Mouse (Mus musculus): ENCODE results near the gene Vmn1r17. TPM values are rescaled to one million over a fixed set of nuclear protein-coding genes. Genes with fewer than 3 reads are reported as not detected.
"Not testable (repeated sequence)": the region's sequence is repeated elsewhere in the genome, so short reads cannot be mapped to it uniquely, and the experiment has no call there.

Vmn1r17 gene
- total RNA-seq (2021) = not detected
- long read RNA-seq, experiment 1 = 0 reads
- long read RNA-seq, experiment 2 = 0 reads

- no peak for DNase-seq
- intact Hi-C loops (cut with DNase I) = no loop called here
Measured at GRCm38 (mm10) chr6:57363627-57364026, at the start of gene Vmn1r17. Vmn1r17 (minus strand) TSS chr6:57363727.

DNA sequence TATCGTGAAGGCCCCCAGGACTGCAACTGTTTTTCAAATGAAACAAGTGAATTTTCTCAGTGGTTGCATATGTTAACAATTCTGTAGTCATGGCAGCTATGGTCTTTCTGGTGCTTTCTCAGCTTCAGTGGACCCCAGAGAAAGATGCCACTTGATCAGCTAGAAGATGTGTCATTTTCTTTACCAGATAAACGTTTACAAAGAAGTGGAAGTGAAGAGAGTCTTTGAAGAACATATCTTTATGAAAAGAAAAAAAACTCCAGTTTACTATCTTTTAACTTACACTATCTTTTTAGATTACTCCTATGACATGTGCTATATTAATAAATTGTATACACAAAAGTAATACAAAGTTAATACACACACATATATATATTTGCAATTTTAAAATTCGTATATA lies 40.0 kb upstream of the Vmn1r17 start, which contains the start of gene Vmn1r19:
Gene Vmn1r19, plus strand, starts transcription at position 301 of the 400 bp plus-strand sequence.
- intact Hi-C loops (cut with DNase I); DNase-seq: not testable (repeated sequence)

DNA sequence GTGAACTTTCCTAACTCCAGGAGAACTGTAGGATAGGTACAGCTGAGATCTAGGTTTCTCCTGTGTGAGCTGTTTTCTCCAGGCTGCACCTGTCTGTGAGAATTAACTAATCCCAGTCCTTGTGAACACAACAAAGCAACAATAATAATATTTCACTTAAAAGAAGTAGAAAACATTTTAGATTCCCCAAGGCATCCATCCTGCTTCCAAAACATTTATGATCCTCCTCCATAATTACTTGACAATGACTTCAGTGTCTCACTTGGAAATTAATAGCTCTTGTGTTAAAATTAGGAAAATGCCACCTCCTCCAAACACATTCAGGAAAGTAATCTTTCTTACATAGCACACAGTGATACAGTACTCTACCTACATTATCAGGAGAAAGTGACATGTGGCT lies 32.2 kb upstream of the Vmn1r17 start, which contains the start of gene Vmn1r18:
Gene Vmn1r18, minus strand, starts transcription at position 101 of the 400 bp plus-strand sequence.
- no peak for DNase-seq
- intact Hi-C loops (cut with DNase I) = no loop called here

DNA sequence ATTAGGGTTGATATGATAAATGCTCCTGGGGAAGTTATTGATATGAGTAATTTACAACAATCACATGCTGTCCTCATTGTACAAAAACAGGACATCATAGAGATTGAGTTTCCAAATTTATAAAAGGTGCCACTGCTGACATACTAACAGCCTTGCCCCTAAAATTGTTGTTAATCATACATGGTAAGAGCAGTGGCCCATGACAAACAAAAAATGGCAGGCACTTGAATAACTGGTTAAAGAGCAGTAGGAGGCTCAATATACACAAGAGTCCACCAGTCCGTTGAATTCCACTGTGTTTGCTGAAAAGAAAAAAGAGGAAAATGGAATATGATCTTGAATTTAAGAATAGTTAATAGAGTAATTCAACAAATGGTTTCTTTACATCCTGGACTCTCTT lies 4.0 kb upstream of the Vmn1r17 start:
- no peak for DNase-seq
- intact Hi-C loops (cut with DNase I) = no loop called here

DNA sequence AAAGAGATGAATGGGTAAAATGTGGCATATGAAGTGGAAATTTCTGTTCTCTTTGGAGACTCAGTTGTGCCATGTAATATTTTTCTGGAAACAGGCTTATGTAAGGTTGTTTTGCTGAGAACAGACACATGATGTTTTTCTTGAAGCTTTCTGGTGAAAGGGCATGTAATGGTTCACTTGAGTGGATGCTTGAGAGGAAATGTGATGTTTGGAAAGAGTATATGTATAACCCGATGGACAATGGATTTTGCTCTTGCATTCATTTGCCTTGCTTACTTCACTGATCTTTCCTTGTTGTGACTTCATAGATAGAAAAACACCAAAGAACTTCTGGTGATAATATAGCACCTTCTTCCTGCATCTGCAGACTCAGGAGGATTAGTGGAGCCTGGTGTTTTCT lies 2.3 kb upstream of the Vmn1r17 start:
- DNase-seq = not testable (repeated sequence)

GRCm38 (mm10) chr6:57356864-57357263 lies 6.7 kb downstream of the Vmn1r17 start:
- no peak for DNase-seq
- intact Hi-C loops (cut with DNase I) = no loop called here

More for the DNA sequence above, 2.3 kb upstream of the Vmn1r17 start:
- intact Hi-C loops (cut with DNase I) = not testable (repeated sequence)

GRCm38 (mm10) chr6:57329394-57329793 lies 34.1 kb downstream of the Vmn1r17 start, which contains the start of gene Vmn1r16:
Vmn1r16 (minus strand) TSS chr6:57329494.
- intact Hi-C loops (cut with DNase I) = no loop called here
- DNase-seq = no peak

DNA sequence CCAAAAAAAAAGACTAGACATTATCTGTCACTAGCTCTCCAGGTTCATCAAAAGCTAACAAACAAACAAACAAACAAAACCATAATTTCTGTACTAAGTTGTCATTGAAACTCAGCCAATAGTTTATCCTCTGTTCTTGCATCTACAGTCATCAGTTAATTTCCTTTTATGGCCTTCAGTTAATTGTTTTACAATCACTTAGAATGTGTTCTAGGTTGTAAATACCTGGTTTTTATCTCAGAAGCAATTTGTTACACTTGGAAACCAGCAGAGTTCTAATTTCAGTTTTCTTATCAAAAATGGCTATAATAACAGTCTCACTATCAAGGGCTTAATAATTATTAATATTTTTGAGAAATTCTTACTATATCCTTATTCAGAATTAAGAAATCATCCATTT lies 37.4 kb downstream of the Vmn1r17 start:
- intact Hi-C loops (cut with DNase I) = no loop called here

More for the DNA sequence above, 37.4 kb downstream of the Vmn1r17 start:
- no peak for DNase-seq

Other genes starting within 250 kb of the Vmn1r17 start
- not detected for gene Vmn1r11, start 230.3 kb downstream of the Vmn1r17 start, total RNA-seq (2021)
- not detected for gene Vmn1r12, start 206.8 kb downstream of the Vmn1r17 start, total RNA-seq (2021)
- gene Vmn1r13, start 160.4 kb downstream of the Vmn1r17 start, total RNA-seq (2021) = not detected
- gene Vmn1r14, start 132.0 kb downstream of the Vmn1r17 start, total RNA-seq (2021) = not detected
- gene Vmn1r15, start 105.8 kb downstream of the Vmn1r17 start, total RNA-seq (2021) = not detected
- gene Vmn1r16, start 34.2 kb downstream of the Vmn1r17 start, total RNA-seq (2021) = not detected
- gene Vmn1r18, start 32.1 kb upstream of the Vmn1r17 start, total RNA-seq (2021) = not detected
- gene Vmn1r19, start 40.1 kb upstream of the Vmn1r17 start, total RNA-seq (2021) = not detected
- not detected for gene Vmn1r20, start 65.2 kb upstream of the Vmn1r17 start, total RNA-seq (2021)
- gene Ppm1k, start 171.7 kb upstream of the Vmn1r17 start, total RNA-seq (2021) = 10 to 100 TPM; 36.2 to 43.8 TPM
- gene Herc6, start 217.3 kb upstream of the Vmn1r17 start, total RNA-seq (2021) = 1 to 10 TPM; 2.4 TPM

Measured in heart, postnatal 14 days (tissue).